Mouse (Mus musculus): ENCODE results near the gene Brinp1. TPM values are rescaled to one million over a fixed set of nuclear protein-coding genes. Genes with fewer than 3 reads are reported as not detected.

Brinp1 gene
- polyA plus RNA-seq, 1 experiment from 2014 or later, result 2.3 TPM

GRCm38 (mm10) chr4:68720983-68721382, 233.2 kb downstream of the Brinp1 start:
- no peak overlapping the region for H3K27ac ChIP-seq (ENCODE audit: poor library complexity, severe bottlenecking)
- H3K4me1 ChIP-seq (replicated peaks), result no peaks in the 10 kb centered on the region
- H3K36me3 ChIP-seq, result no peaks in the 10 kb centered on the region
- H3K9ac ChIP-seq, result no peak overlapping the region
- H3K27me3 ChIP-seq (replicated peaks), result no peaks in the 10 kb centered on the region
- H3K4me3 ChIP-seq, result no peak overlapping the region
- no peaks in the 10 kb centered on the region for H3K9me3 ChIP-seq (replicated peaks)
- no peak overlapping the region for H3K4me2 ChIP-seq
- ATAC-seq (ENCODE audit: insufficient number of reproducible peaks, low FRiP score), result peak; percentile 69
- 10% methylated on average over 1 of the region's 1 CpGs for WGBS
